Mouse (Mus musculus): ENCODE measurements at regions not wholly inside any gene's neighbourhood (a gene's known extent, or its start where the extent isn't known, plus 50 kb on each side); places are given as distances from the start of the nearest gene placed in this dataset.

GRCm38 (mm10) chr5:16466266-16466665, 87.0 kb upstream of the Hgf start:
- DNase-seq (no peak), ATAC-seq (no peak)
- Histone ChIP-seq H3K36me3 (replicated peaks; ENCODE audit: insufficient read depth, low read length) (no peaks in the 10 kb centered on the region), H3K27ac (ENCODE audit: low read depth) (no peak overlapping the region), H3K9me3 (ENCODE audit: low read length) (no peaks in the 10 kb centered on the region), H3K4me1 (ENCODE audit: insufficient read depth) (peaks cover 6% of the 10 kb centered on the region; the same call in 1 of the 2 replicates), H3K4me2 (ENCODE audit: low read depth, low read length) (no peak overlapping the region), H3K27me3 (ENCODE audit: insufficient read depth, low read length) (no peaks in the 10 kb centered on the region), H3K9ac (replicated peaks) (no peak overlapping the region), H3K4me3 (ENCODE audit: low read depth, low read length) (no peak overlapping the region)
- WGBS (ENCODE audit: insufficient replicate concordance): 28% methylated on average over 5 of the region's 5 CpGs
- TF ChIP-seq EP300 (IDR thresholded peaks at IDR 0.05; ENCODE audit: low read depth): no peak
- TF ChIP-seq CTCF (IDR thresholded peaks at IDR 0.05; ENCODE audit: low read depth): no peak

DNA sequence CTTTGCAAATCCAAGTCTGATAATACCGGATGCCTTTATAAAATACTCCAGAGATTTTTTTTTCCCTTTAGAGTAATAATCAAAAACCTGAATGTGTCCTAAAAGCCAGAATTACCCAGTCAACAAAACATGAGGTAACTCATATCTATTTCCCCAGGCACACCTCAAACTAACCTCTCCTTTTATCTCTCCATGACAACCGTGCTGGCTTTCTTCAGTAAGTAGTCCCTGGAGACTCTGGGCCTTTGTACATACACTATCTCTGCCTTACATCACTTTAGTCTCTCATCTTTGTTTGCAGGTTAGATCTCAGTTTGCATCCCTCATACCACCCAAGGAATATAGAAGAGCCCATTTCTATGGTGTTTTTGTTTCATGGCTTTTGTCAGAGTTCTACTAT, 84.7 kb upstream of the Hgf start:
- peaks cover 6% of the 10 kb centered on the region; the same call in 1 of the 2 replicates for H3K4me1 ChIP-seq (ENCODE audit: insufficient read depth)
- no peak overlapping the region for H3K4me3 ChIP-seq (ENCODE audit: low read depth, low read length)
- TF ChIP-seq CTCF (IDR thresholded peaks at IDR 0.05; ENCODE audit: low read depth) (no peak), EP300 (IDR thresholded peaks at IDR 0.05; ENCODE audit: low read depth) (peak; percentile 62; the same call in 1 of the 2 replicates)
- no peaks in the 10 kb centered on the region for H3K27me3 ChIP-seq (ENCODE audit: insufficient read depth, low read length)
- 0 out of 2 replicates have a peak overlapping the region, but pooled peaks have one; percentile 34 for H3K27ac ChIP-seq (ENCODE audit: low read depth)
- ATAC-seq: 0 out of 2 replicates have a peak, but pooled peaks have one; percentile 20
- 44% methylated on average over 2 of the region's 2 CpGs for WGBS (ENCODE audit: insufficient replicate concordance)
- H3K9me3 ChIP-seq (ENCODE audit: low read length): no peaks in the 10 kb centered on the region
- H3K4me2 ChIP-seq (ENCODE audit: low read depth, low read length): no peak overlapping the region
- no peaks in the 10 kb centered on the region for H3K36me3 ChIP-seq (replicated peaks; ENCODE audit: insufficient read depth, low read length)
- DNase-seq: no peak
- H3K9ac ChIP-seq (replicated peaks): no peak overlapping the region

DNA sequence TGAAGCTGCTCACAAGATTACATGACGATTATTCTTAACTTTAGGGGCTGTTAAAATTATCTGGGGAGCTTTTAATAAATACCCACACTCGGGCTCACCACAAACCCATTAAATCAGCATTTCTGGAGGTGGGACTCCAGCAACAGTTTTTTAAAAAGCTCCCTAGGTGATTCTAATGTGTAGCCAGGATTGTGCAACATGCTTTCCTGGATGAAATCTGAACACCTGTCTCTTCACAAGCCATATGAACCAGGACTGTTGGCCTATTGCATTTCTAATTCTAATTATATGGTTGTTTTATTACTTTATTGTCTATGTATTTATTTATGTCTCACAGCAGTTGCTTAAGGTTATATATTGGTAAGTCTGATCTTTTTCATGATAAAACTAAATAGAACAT, 84.1 kb upstream of the Hgf start:
- Histone ChIP-seq H3K4me3 (ENCODE audit: low read depth, low read length) (no peak overlapping the region), H3K27me3 (ENCODE audit: insufficient read depth, low read length) (no peaks in the 10 kb centered on the region), H3K36me3 (replicated peaks; ENCODE audit: insufficient read depth, low read length) (no peaks in the 10 kb centered on the region), H3K9ac (replicated peaks) (no peak overlapping the region), H3K9me3 (ENCODE audit: low read length) (no peaks in the 10 kb centered on the region), H3K4me1 (ENCODE audit: insufficient read depth) (peaks cover 6% of the 10 kb centered on the region; the same call in 1 of the 2 replicates), H3K27ac (ENCODE audit: low read depth) (peak overlapping the region; percentile 34; the same call in 1 of the 2 replicates), H3K4me2 (ENCODE audit: low read depth, low read length) (peak overlapping the region; percentile 59; the same call in 1 of the 2 replicates)
- 36% methylated on average over 2 of the region's 2 CpGs for WGBS (ENCODE audit: insufficient replicate concordance)
- TF ChIP-seq EP300 (IDR thresholded peaks at IDR 0.05; ENCODE audit: low read depth) (no peak), CTCF (IDR thresholded peaks at IDR 0.05; ENCODE audit: low read depth) (no peak)
- ATAC-seq (no peak), DNase-seq (no peak)

- Histone ChIP-seq H3K9ac (replicated peaks) (0 out of 2 replicates have a peak overlapping the region, but pooled peaks have one; percentile 38), H3K27me3 (ENCODE audit: insufficient read depth, low read length) (no peaks in the 10 kb centered on the region), H3K9me3 (ENCODE audit: low read length) (no peaks in the 10 kb centered on the region), H3K4me1 (ENCODE audit: insufficient read depth) (peaks cover 6% of the 10 kb centered on the region; the same call in 1 of the 2 replicates), H3K27ac (ENCODE audit: low read depth) (peak overlapping the region; percentile 88), H3K4me3 (ENCODE audit: low read depth, low read length) (peak overlapping the region; percentile 17; the same call in 1 of the 2 replicates), H3K36me3 (replicated peaks; ENCODE audit: insufficient read depth, low read length) (no peaks in the 10 kb centered on the region), H3K4me2 (ENCODE audit: low read depth, low read length) (peak overlapping the region; percentile 59)
- peak; percentile 82 for ATAC-seq
- TF ChIP-seq EP300 (IDR thresholded peaks at IDR 0.05; ENCODE audit: low read depth) (peak; percentile 58), CTCF (IDR thresholded peaks at IDR 0.05; ENCODE audit: low read depth) (peak; percentile 19)
- peak; percentile 59 for DNase-seq
- WGBS (ENCODE audit: insufficient replicate concordance): 25% methylated on average over 13 of the region's 13 CpGs
Measured at GRCm38 (mm10) chr5:16469644-16470275, 83.5 kb upstream of the Hgf start.

- H3K27ac ChIP-seq (ENCODE audit: low read depth): peak overlapping the region; percentile 88
- no peak for TF ChIP-seq EP300 (IDR thresholded peaks at IDR 0.05; ENCODE audit: low read depth)
- TF ChIP-seq CTCF (IDR thresholded peaks at IDR 0.05; ENCODE audit: low read depth): no peak
- ATAC-seq: 0 out of 2 replicates have a peak, but pooled peaks have one; percentile 7
Measured at GRCm38 (mm10) chr5:16470366-16470982, 82.8 kb upstream of the Hgf start.

GRCm38 (mm10) chr5:16487969-16488368, 65.3 kb upstream of the Hgf start:
- TF ChIP-seq CTCF (IDR thresholded peaks at IDR 0.05; ENCODE audit: low read depth) (no peak), EP300 (IDR thresholded peaks at IDR 0.05; ENCODE audit: low read depth) (no peak)
- H3K36me3 ChIP-seq (replicated peaks; ENCODE audit: insufficient read depth, low read length): no peaks in the 10 kb centered on the region
- no peaks in the 10 kb centered on the region for H3K9me3 ChIP-seq (ENCODE audit: low read length)
- no peak overlapping the region for H3K27ac ChIP-seq (ENCODE audit: low read depth)
- no peak overlapping the region for H3K4me2 ChIP-seq (ENCODE audit: low read depth, low read length)
- no peak for DNase-seq
- no peaks in the 10 kb centered on the region for H3K4me1 ChIP-seq (ENCODE audit: insufficient read depth)
- no peak overlapping the region for H3K4me3 ChIP-seq (ENCODE audit: low read depth, low read length)
- 63% methylated on average over 1 of the region's 1 CpGs for WGBS (ENCODE audit: insufficient replicate concordance)
- ATAC-seq: no peak
- H3K9ac ChIP-seq (replicated peaks): no peak overlapping the region
- no peaks in the 10 kb centered on the region for H3K27me3 ChIP-seq (ENCODE audit: insufficient read depth, low read length)

More at GRCm38 (mm10) chr5:16470366-16470982, 82.8 kb upstream of the Hgf start:
- 0 out of 2 replicates have a peak overlapping the region, but pooled peaks have one; percentile 27 for H3K9ac ChIP-seq (replicated peaks)
- H3K36me3 ChIP-seq (replicated peaks; ENCODE audit: insufficient read depth, low read length): no peaks in the 10 kb centered on the region
- 41% methylated on average over 10 of the region's 10 CpGs for WGBS (ENCODE audit: insufficient replicate concordance)
- H3K4me3 ChIP-seq (ENCODE audit: low read depth, low read length): no peak overlapping the region
- no peaks in the 10 kb centered on the region for H3K27me3 ChIP-seq (ENCODE audit: insufficient read depth, low read length)
- no peaks in the 10 kb centered on the region for H3K9me3 ChIP-seq (ENCODE audit: low read length)
- peaks cover 6% of the 10 kb centered on the region; the same call in 1 of the 2 replicates for H3K4me1 ChIP-seq (ENCODE audit: insufficient read depth)
- peak overlapping the region; percentile 59 for H3K4me2 ChIP-seq (ENCODE audit: low read depth, low read length)
- DNase-seq: no peak

Measured in liver, postnatal 0 days (tissue).